Mouse (Mus musculus) bone marrow, adult 2 months (tissue): ENCODE results near the gene Pdcd6ip.

Source experiments
- CTCF ChIP-seq: fragments of 200-500 bp; IDR thresholded peaks from 2 replicates; pipeline ENCODE4 v1.5.1; 2011; ENCODE audit warnings: low read length, control low read depth; ENCODE audit not compliant: control insufficient read depth, insufficient read depth
- POLR2A ChIP-seq: fragments of 200-500 bp; IDR thresholded peaks from 2 replicates; pipeline ENCODE4 v1.6.1; 2011; ENCODE audit warnings: low read depth, mild to moderate bottlenecking, control low read depth, low read length, borderline replicate concordance; ENCODE audit not compliant: control insufficient read depth

- no peak for TF ChIP-seq CTCF
- TF ChIP-seq POLR2A: no peak
Measured at GRCm38 (mm10) chr9:113632350-113633043, 75.6 kb downstream of the Pdcd6ip start.
